Mouse (Mus musculus): ENCODE results near the gene Asphd1.

Gene Asphd1

DNA sequence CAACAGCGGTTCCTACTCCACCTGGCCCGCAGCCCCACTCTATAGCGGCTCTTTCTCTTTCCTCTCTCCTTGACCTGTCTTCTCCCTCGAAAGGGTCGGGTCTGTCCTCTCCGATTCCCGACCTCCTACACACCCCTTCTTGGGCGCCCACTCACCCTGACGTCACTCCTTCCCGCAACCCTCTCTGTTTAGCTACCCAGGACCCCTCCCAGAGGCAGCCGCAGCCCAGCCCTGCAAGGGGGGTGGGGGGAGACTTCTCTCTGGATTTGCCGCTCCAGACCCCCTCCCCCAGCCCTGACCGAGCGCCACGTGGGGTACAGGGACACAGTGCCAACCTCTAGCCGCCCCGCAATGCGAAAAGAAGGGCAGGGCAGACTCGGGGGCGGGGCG is at the start of gene Asphd1:
Asphd1 (minus strand) TSS at position 180 of the 390 bp plus-strand sequence.
- in situ Hi-C loops (cut with MboI, MseI): no loop called here

DNA sequence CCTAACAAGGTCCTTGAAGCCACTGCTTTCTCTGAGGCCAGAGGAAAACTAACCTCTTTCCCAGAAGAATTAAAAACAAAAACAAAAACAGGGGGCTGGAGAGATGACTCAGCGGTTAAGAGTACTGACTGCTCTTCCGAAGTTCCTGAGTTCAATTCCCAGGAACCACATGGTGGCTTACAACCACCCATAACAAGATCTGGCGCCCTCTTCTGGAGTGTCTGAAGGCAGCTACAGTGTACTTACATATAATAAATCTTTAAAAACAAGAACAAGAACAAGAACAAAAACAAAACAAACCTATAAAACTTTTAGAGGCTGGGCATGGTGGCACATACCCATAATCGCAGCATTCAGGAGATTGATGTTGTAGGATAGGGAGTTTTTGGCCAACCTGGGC is 47.1 kb upstream of the Asphd1 start:
- in situ Hi-C loops (cut with MboI, MseI): loop anchor here (5.0 kb wide), 1 partner anchor 56 kb away; no protein-coding TSS in a partner anchor

DNA sequence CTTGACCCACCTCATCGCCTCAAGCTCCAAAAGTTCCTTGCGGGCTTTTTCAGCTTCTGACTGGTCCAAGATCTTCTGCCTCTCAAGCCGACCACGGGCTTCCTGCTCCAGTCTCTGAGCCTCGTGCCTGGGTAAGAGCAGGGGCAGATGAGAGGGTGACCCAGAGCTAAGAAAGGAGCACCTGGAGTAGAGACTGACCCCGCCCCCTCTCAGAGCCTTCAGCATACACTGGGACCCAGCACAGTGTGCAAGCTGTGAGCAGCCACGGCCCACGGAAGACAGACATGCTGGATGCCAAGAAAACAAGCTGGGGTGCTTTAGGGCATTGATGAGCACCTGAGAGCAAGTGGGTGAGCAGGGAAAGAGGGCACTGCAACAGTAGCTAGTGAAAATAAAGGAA is 39.4 kb upstream of the Asphd1 start:
- in situ Hi-C loops (cut with MboI, MseI): no loop called here

DNA sequence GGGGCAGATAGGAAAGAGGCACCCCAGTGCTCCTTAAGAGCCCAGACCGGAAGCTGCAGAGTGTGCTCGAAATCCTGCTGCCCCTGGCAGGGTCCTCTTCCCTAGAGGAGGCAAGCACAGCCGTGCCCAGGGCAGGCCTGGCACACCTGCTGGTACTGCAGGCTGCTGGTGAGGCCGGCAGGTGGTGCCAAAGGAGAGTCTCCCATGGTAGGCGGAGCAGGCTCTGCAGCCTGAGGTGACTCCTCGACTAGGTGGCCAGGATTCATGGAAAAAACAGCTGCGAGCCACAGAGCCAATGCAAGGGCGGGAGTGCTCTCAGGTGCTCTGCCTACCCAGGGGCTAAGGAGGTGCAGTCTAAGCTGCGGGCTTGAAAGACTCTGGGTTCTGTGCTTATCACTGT is 36.9 kb upstream of the Asphd1 start:
- in situ Hi-C loops (cut with MboI, MseI): no loop called here

DNA sequence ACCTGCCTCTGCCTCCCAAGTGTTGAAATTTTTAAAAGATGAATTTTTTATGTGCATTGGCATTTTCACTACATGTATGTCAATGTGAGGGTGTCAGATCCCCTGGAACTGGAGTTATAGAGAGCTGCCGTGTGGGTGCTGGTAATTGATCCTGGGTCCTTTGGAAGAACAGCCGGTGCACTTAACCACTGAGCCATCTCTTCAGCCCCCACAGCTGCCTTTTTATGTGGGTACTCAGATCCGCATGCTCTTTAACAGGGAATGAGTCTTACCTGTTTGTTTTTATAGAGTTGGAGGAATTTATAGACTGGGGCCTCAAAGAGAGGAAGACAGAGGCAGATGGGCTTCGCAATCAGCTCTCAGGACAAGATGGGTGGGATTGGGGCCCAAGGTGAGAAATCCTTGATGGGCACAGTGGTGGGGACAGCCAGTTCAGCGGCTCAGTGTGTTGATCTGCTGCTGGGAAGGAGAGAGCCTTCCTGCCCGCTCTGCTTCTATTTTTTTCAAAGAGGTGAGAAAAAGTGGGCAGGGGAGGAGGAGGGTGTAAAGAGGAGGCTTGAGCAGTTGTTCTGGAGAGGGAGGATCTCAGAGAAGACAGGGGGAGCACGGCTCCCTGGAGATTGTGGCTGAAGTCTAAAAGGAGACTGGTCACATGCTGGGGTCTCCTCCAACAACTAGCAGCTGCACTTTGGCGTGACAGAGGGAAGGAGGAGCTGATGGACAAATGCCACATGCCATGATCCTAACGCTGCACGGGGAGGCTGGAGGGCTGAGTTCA is 35.5 kb upstream of the Asphd1 start:
- in situ Hi-C loops (cut with MboI, MseI): no loop called here

DNA sequence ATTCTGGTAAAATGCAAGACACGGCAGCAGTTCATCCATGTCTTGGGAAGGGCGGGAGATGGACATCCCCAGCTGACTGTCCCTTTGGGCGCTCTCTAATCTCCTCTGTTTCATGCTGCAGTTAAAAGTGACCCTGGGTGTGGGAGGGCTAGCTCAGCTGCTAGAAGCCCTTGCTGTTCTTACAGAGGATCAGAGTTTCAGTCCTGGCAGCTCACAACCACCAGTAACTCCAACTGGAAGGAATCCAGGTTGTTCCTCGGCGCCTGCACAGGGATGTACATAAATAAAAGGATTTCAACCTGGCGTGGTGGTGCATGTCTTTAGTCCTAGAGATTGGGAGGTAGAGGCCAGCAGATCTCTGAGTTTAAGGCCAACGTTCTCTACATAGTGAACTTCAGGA is 33.7 kb upstream of the Asphd1 start:
- in situ Hi-C loops (cut with MboI, MseI): no loop called here

DNA sequence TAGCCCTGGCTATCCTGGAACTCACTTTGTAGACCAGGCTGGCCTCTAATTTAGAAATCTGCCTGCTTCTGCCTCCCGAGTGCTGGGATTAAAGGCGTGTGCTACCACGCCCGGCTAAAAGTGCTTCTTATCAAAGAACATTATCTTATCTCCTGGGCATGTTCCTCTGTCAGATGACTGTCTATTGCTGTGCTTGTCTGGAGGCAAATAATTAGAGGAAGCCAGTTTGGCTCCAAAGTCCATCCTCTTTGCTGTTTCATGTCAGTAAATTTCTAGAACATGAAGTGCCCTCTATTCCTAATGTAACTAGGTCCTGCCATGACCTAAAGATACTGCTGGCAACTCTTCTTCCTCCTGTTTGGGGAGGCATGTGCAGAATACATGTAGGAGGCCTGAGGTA is 32.7 kb upstream of the Asphd1 start:
- in situ Hi-C loops (cut with MboI, MseI): no loop called here

DNA sequence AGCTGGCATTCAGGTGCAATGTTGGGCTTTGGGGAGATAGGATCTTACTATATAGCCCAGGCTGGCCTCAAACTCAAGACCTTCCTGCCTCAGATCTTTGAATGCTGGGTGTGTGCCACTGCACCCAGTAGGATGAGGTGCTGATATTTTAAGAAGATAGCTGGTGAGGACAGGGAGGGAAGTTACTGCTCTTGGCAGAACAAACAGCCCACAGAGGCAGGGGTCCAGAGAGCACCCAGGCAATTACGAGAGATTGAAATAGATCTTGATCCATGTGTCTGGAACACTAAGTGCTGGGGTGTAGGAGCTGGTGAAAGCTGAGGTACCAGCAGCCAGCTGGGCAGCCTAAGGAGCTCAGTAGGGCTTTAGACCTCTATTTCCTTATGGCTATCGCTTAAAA is 32.2 kb upstream of the Asphd1 start:
- in situ Hi-C loops (cut with MboI, MseI): no loop called here

DNA sequence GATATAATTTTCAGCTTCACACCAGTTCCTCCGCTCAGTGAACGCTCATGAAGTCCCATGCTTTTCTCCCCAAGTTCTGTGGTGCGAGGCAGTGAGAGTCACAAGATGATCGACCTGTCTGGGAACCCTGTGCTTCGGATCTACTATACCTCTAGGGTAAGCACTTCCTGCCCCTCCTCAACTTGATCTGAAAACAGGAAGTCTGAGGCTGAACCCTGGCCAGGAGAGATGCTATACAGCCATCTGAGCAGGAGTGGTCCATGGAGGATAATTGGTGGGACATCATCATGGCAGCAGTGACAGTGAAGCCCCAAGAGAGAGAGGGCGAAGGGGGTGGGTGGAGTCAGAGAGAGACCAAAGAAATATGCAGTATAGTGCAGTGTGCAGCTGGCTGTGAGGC is 29.5 kb upstream of the Asphd1 start:
- in situ Hi-C loops (cut with MboI, MseI): no loop called here

DNA sequence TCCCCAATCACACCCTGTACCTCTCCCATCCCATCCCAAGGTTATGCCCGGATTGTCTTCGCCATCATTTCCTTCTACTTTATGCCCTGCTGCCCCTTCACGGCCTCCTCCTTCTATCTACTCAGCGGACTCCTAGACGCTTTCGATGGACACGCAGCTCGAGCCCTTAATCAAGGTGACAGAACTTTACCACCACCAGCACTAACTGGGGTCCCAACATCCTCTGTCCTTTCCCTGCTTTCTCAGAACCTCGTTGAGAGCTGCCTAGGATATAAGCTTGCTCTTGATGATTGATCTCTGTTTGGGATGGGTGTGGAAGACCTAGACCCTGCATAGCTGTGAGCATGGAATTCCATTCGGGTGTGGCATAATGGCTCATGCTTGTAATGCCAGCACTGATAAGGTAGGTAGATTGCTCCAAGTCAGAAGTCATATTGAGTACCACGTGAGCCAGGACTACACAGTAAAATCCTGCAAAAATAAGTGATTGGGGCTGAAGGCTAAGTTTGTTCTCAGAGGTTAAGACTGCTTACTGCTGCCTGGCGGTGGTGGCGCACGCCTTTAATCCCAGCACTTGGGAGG is 27.6 kb upstream of the Asphd1 start:
- in situ Hi-C loops (cut with MboI, MseI): no loop called here

DNA sequence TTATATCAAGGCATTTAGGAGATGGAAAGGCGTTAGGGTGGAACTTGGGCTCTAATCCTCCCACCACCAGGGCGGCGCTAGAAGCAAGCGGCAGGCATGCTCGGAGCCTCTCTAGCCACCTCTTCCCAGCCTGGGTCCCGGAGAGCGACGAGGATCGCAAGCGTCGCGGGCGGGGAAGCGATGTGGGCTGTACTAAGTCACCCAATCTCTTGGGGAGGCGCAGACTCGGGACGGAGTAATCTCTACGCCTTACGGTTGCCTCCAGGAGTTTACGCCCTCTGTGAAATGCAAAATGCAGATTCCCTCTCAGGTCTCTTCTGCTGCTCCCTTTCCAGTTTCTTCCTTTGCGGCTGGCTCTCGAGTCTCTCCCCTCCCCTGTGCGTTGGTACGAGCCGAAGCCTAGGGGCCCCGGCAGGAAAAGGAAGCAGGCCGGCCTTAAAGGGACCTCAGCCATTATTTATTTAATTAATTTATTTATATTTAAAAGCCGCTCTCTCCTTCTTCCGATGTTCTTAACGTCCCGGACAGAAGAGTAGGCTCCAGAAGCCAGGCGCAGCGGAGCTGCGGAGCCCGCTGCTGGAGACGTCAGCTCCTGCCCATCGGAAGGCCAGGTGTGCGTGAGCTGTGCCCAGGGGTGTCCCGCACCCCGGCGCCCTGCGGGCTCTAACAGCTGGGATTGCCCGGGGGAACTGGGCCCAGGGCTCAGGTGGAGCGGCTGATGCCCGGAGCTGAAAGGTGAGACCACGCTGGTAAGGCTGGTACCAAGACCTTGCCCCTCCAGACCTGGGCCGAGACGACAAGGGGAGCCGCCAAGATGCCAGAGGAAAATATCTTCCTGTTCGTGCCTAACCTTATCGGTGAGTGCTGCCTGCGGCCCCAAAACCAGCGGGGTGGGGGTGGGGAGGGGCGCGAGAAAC is 26.8 kb upstream of the Asphd1 start, which contains the start of gene Cdiptos:
Cdiptos (minus strand) TSS at position 149 of the 917 bp plus-strand sequence.
- in situ Hi-C loops (cut with MboI, MseI): no loop called here

DNA sequence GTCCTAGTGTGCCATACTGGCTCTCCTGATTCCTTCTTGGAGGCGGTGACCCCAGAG is 26.3 kb upstream of the Asphd1 start, which contains the start of gene Cdipt:
Cdipt (plus strand) TSS at position 22 of the 57 bp plus-strand sequence.
- in situ Hi-C loops (cut with MboI, MseI): no loop called here

DNA sequence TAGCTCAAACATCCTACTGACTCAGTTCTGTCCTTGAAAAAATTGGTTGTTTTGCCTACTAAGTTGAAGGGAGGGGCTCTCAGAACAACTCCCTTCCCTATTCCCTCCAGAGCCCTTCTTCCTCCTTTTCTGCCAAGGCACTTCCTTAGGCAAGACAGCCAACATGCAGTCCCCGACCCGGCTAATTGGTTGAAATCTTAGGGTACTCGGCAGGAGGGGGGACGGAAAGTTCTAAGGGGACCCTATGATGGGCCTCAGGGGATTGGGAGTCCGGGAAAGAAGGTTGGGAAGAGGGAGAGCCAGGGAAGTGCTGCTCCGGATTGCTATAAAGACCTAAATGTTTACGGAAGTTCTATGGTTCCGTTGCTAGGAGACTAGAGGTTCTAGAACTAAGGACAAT is 26.1 kb upstream of the Asphd1 start:
- in situ Hi-C loops (cut with MboI, MseI): no loop called here

DNA sequence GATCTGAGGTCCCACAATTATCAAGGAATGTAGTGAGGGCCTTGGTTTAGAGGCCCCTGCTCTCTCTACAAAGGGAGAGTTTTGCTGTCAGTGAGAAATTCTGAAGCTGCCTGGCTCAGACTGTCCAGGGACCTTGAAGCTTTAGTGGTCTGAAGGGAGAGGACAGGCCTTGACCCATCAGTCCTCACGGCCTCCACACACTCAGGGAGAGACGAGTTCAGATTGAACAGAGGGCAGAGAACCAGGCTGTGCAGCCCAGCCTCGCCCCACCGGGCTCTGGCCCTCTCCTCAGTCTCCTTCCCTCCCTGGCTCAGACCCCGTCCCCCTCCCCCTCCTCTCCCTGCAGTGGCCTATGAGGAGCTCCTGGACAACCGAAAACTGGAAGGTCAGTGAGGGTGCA is 18.0 kb upstream of the Asphd1 start:
- in situ Hi-C loops (cut with MboI, MseI): no loop called here

DNA sequence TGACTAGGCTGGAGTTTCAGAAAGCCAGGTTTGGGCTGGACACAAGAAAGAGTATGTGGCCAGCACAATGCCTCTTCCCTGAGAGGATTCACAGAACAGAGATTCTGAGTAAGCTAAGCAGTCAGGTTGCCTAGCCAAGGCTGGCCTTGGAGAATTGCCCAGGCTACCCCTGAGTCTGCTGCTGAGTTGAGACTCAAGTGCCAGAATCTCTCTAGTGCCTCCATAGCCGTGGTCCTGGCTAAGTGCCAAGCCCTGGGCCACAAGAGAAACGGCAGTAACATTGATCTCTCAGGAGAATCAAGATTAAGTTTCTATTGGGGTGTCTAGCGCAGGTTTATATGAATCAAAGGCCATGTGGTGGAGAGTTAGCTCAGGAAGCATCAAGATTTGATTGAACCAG is 16.2 kb upstream of the Asphd1 start:
- in situ Hi-C loops (cut with MboI, MseI): no loop called here

DNA sequence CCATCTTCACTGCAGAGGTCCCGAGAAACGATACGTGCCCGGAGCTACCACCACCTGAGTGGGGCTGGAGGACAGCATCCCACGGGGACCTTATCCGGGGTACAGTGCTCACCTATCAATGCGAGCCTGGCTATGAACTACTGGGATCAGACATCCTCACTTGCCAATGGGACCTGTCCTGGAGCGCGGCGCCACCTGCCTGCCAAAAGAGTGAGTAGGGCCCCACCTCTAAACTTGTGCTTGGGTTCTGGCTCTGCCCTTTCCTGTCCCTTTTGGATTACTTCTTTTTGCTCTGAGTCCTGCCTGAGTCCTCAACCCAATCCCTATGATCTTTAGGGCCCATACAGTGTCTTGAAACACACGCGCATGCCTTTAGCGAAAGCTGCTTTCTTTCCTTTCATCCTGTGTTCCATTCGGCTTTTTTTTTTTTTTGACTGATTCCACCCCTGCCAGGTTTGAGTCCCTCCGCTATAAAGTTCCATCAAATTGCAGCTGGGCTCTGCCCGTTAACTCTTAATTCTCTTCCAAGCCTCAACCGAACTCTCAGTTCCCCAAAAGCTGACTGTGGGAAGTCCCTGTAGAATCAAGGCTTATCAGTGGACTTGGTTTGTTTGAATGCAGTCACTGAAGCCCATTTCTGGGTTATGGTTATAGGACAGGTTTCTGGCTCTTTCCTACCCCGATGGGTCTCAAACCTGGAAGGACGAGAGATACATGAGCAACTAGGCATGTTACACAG is 14.3 kb upstream of the Asphd1 start:
- in situ Hi-C loops (cut with MboI, MseI): no loop called here

DNA sequence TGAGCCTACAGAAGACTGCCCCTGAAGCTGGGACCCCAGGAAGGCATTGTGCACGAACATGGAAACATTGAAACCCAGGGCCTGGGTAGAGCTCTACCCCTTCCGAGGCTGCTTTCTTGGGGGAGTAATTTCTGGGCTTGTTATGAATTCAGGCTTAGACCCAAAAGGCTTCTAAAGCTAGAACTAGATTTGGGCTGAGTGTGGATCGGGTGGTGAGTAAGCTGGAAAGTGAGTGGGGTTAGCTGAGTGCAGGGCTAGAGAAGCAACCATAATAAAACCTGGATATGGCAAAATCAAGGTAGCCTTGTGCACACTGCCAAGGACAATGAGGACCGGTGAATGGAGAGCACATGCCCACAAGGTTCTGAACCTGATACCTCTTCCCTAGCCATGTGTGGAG is 12.6 kb upstream of the Asphd1 start:
- in situ Hi-C loops (cut with MboI, MseI): no loop called here

DNA sequence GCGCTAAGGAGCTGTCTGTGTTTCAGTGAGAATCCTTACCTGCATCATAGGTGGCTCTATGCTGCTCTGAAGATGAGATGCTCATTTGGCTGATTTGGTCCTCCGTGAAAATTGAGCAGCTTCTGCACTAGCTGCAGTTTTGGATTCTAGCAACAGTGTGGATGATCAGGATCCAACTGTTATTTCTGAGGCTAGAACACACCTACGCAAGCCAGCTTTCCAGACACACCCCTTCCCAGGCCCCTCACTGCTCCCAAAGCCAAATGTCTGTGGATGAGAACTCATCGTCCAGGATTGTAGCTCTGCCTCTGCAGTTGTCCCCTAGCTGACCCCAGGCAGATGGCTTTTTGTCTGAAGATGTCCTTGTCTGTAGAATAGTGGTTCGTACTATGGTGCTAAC is 11.7 kb upstream of the Asphd1 start:
- in situ Hi-C loops (cut with MboI, MseI): no loop called here

DNA sequence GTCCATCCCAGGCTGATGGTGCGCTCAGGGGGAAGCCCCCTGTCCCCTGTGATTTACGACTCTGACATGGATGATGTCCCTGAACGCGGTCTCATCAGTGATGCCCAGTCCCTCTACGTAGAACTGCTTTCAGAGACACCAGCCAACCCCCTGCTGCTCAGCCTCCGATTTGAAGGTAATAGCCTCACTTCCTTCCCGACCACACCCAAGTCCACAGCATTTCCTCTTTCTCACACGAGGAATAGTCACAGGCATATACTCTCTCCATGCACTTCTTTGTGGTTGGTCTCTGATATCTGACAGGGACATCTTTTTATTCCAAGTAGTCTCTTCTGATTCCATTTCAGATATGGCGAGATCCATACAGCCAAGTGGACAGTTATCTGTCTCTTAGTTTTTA is 10.4 kb upstream of the Asphd1 start:
- in situ Hi-C loops (cut with MboI, MseI): no loop called here

DNA sequence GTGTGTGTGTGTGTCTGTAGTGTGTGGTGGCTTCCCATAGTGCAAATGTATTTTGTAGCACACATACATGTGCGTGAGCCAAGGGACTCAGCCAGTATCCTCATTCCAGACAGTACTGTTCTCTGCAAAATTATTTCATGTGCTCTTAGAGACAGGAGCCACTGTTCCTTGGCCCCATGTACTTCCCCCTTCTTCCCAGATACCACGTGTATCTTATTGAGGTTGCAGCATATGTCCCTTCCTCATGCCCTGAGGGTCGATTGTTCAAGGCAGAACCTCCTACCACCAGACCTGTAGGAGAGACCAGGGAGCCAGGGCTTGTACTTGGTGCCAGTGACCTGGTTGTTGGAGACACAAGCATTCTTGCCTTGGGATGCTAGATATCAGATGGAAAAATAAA is 5.7 kb upstream of the Asphd1 start:
- in situ Hi-C loops (cut with MboI, MseI): no loop called here

DNA sequence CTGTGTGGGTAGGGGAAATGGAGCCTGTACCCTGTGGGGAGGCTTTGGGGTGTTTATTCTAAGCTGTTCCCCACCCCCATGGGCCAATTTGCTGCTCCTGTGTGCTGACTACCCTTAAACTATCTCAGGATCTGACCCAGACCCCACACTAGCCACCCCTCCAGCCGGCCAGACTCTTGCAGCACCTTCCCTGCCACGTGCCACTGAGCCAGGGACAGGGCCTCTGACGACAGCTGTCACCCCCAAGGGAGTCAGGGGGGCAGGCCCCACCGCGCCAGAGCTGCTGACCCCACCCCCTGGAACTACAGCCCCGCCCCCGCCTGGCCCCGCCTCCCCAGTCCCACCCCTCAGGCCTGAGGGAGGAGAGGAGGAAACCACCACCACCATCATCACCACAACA is 3.3 kb upstream of the Asphd1 start:
- in situ Hi-C loops (cut with MboI, MseI): loop anchor here (5.0 kb wide), 1 partner anchor 120 kb away; the partner anchor contains the start of gene 4930451I11Rik

DNA sequence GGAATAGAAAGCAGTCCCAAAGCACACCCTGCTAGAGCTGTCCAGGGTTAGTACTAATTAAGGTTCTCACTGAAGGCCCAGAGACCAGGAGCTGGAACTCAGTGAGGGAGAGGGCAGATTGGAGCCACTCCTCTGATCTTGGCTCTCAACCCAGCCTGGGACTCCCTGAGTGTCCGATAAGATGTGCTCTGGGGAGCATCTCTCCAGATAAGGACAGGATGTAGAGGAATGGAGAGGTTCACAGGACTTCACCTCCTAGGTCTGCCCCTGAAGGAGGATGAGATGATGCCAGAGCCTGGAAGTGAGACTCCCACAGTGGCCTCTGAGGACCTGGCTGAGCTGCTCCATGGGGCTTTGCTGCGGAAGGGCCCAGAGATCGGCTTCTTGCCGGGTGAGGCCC is 2.4 kb upstream of the Asphd1 start:
- in situ Hi-C loops (cut with MboI, MseI): loop anchor here (5.0 kb wide), 1 partner anchor 119 kb away; the partner anchor contains the start of gene 4930451I11Rik
